Mouse (Mus musculus): Measurements from ENCODE around the gene Orai1. TPM values are rescaled to one million over a fixed set of nuclear protein-coding genes. Genes with fewer than 3 reads are reported as not detected.
A peak's percentile ranks its signal among the peaks of the same experiment; 100 is the strongest.

The Orai1 gene
- total and polyA plus RNA-seq, 2 experiments from 2014 or later: 21.2 to 23.9 TPM

- TF ChIP-seq EP300 (IDR thresholded peaks at IDR 0.05; ENCODE audit: low read depth): no peak
- TF ChIP-seq CTCF (IDR thresholded peaks at IDR 0.05; ENCODE audit: low read depth): no peak
- Histone ChIP-seq H3K36me3 (replicated peaks; ENCODE audit: control insufficient read depth, insufficient read depth, low read length) (no peaks in the 10 kb centered on the region), H3K4me2 (ENCODE audit: low read depth, low read length) (no peak overlapping the region), H3K27me3 (ENCODE audit: control insufficient read depth, insufficient read depth, low read length) (no peaks in the 10 kb centered on the region), H3K27ac (ENCODE audit: low read depth) (peak overlapping the region; percentile 73), H3K9ac (replicated peaks; ENCODE audit: low read depth, low read length) (no peak overlapping the region), H3K4me3 (ENCODE audit: low read depth, low read length) (no peak overlapping the region), H3K4me1 (ENCODE audit: control insufficient read depth, insufficient read depth) (peaks cover 13% of the 10 kb centered on the region; the same call in 1 of the 2 replicates), H3K9me3 (replicated peaks; ENCODE audit: control insufficient read depth, low read length) (peaks cover 5% of the 10 kb centered on the region; the same call in 1 of the 2 replicates)
- WGBS: 61% methylated on average over 8 of the region's 8 CpGs
- ATAC-seq (ENCODE audit: insufficient read depth, low read depth) (no peak; the same call in 1 of the 2 replicates), DNase-seq (ENCODE audit: low spot score) (peak; percentile 28)
Measured at GRCm38 (mm10) chr5:123080041-123080440, 65.2 kb downstream of the Orai1 start.

Other genes starting within 250 kb of the Orai1 start
- 9.3 and 24.0 TPM in 2 replicates for gene Camkk2, start 235.7 kb upstream of the Orai1 start, total RNA-seq (2014; rRNA removed; ENCODE audit: low replicate concordance)
- gene Camkk2, start 235.7 kb upstream of the Orai1 start, polyA plus RNA-seq (2015; fragmentation: Nextera tagmentation; extraction: Ambion mirVana): 11.7 and 13.0 TPM in 2 replicates
- gene Anapc5, start 193.7 kb upstream of the Orai1 start, total RNA-seq (2014; rRNA removed; ENCODE audit: low replicate concordance): 380 and 418 TPM in 2 replicates
- gene Anapc5, start 193.7 kb upstream of the Orai1 start, polyA plus RNA-seq (2015; fragmentation: Nextera tagmentation; extraction: Ambion mirVana): 195 and 213 TPM in 2 replicates
- gene Rnf34, start 165.0 kb upstream of the Orai1 start, total RNA-seq (2014; rRNA removed; ENCODE audit: low replicate concordance): 20.2 and 23.4 TPM in 2 replicates
- gene Rnf34, start 165.0 kb upstream of the Orai1 start, polyA plus RNA-seq (2015; fragmentation: Nextera tagmentation; extraction: Ambion mirVana): 24.9 and 28.4 TPM in 2 replicates
- 29.3 and 38.8 TPM in 2 replicates for gene Kdm2b, start 25.3 kb upstream of the Orai1 start, total RNA-seq (2014; rRNA removed; ENCODE audit: low replicate concordance)
- 12.4 and 14.7 TPM in 2 replicates for gene Kdm2b, start 25.3 kb upstream of the Orai1 start, polyA plus RNA-seq (2015; fragmentation: Nextera tagmentation; extraction: Ambion mirVana)
- gene Morn3, start 31.9 kb downstream of the Orai1 start, total RNA-seq (2014; rRNA removed; ENCODE audit: low replicate concordance): not detected in 2 replicates
- 0.36 TPM in 1 of 2 replicates, not detected in the other for gene Morn3, start 31.9 kb downstream of the Orai1 start, polyA plus RNA-seq (2015; fragmentation: Nextera tagmentation; extraction: Ambion mirVana)
- gene Tmem120b, start 53.3 kb downstream of the Orai1 start, total RNA-seq (2014; rRNA removed; ENCODE audit: low replicate concordance): 6.5 and 8.7 TPM in 2 replicates
- 10.7 and 11.1 TPM in 2 replicates for gene Tmem120b, start 53.3 kb downstream of the Orai1 start, polyA plus RNA-seq (2015; fragmentation: Nextera tagmentation; extraction: Ambion mirVana)
- 1.4 and 2.1 TPM in 2 replicates for gene Rhof, start 117.6 kb downstream of the Orai1 start, total RNA-seq (2014; rRNA removed; ENCODE audit: low replicate concordance)
- gene Rhof, start 117.6 kb downstream of the Orai1 start, polyA plus RNA-seq (2015; fragmentation: Nextera tagmentation; extraction: Ambion mirVana): 0.71 and 1.1 TPM in 2 replicates
- gene Setd1b, start 127.1 kb downstream of the Orai1 start, total RNA-seq (2014; rRNA removed; ENCODE audit: low replicate concordance): 5.5 and 6.1 TPM in 2 replicates
- gene Setd1b, start 127.1 kb downstream of the Orai1 start, polyA plus RNA-seq (2015; fragmentation: Nextera tagmentation; extraction: Ambion mirVana): 4.9 and 5.1 TPM in 2 replicates
- 11.2 and 19.5 TPM in 2 replicates for gene Psmd9, start 154.3 kb downstream of the Orai1 start, total RNA-seq (2014; rRNA removed; ENCODE audit: low replicate concordance)
- gene Psmd9, start 154.3 kb downstream of the Orai1 start, polyA plus RNA-seq (2015; fragmentation: Nextera tagmentation; extraction: Ambion mirVana): 54.0 and 54.9 TPM in 2 replicates
- gene Hpd, start 167.7 kb downstream of the Orai1 start, total RNA-seq (2014; rRNA removed; ENCODE audit: low replicate concordance): 0.43 and 0.92 TPM in 2 replicates
- gene Hpd, start 167.7 kb downstream of the Orai1 start, polyA plus RNA-seq (2015; fragmentation: Nextera tagmentation; extraction: Ambion mirVana): not detected in 2 replicates
- gene Wdr66, start 237.0 kb downstream of the Orai1 start, total RNA-seq (2014; rRNA removed; ENCODE audit: low replicate concordance): 3.1 and 7.3 TPM in 2 replicates
- 3.1 and 4.0 TPM in 2 replicates for gene Wdr66, start 237.0 kb downstream of the Orai1 start, polyA plus RNA-seq (2015; fragmentation: Nextera tagmentation; extraction: Ambion mirVana)